Mouse (Mus musculus) left cerebral cortex, postnatal 14 days (tissue): Measurements from ENCODE around the gene Acsm1. TPM values are rescaled to one million over a fixed set of nuclear protein-coding genes. Genes with fewer than 3 reads are reported as not detected.
"Not testable (repeated sequence)": the region's sequence is repeated elsewhere in the genome, so short reads cannot be mapped to it uniquely, and the experiment has no call there.

Experiments used
- DNase-seq, 2 experiments: peaks; one replicate each; pipeline ENCODE4 v3.0.0; 2021 to 2022; ENCODE audit warnings: low spot score in 2 of 2, mixed read lengths in 1 of 2
- intact Hi-C: fragments of 180-260 bp; cut with DNase I; formaldehyde crosslinking; loops from one replicate; pipeline ENCODE4 v1.15.1; 2025
- long read RNA-seq, 2 experiments: library from polyadenylated mRNA; stranded (forward); transcript quantifications; one replicate each; pipeline ENCODE4 v2.0.0; 2021
- total RNA-seq, 2 experiments: library from RNA; stranded (reverse); gene quantifications; 2 replicates each; pipeline ENCODE4 v1.2.3; 2021

Gene Acsm1
- not detected for total RNA-seq
- long read RNA-seq, experiment 1 = 0 reads
- long read RNA-seq, experiment 2 = 0 reads

GRCm38 (mm10) chr7:119606664-119607076 is at the start of gene Acsm1:
TSS of gene Acsm1 (plus strand) at chr7:119607026.
- intact Hi-C loops = no loop called here
- no peak for DNase-seq

GRCm38 (mm10) chr7:119559789-119560451 is 46.9 kb upstream of the Acsm1 start:
- DNase-seq = no peak
- intact Hi-C loops = no loop called here

GRCm38 (mm10) chr7:119560452-119560835 is 46.4 kb upstream of the Acsm1 start:
- intact Hi-C loops = no loop called here
- DNase-seq = no peak

GRCm38 (mm10) chr7:119561441-119561840 is 45.4 kb upstream of the Acsm1 start:
- intact Hi-C loops = no loop called here
- no peak for DNase-seq

- DNase-seq, intact Hi-C loops: not testable (repeated sequence)
These were observed 44.4 kb upstream of the Acsm1 start for GRCm38 (mm10) chr7:119562476-119562875.

GRCm38 (mm10) chr7:119594530-119595107 is 12.2 kb upstream of the Acsm1 start:
- intact Hi-C loops = no loop called here
- no peak for DNase-seq

GRCm38 (mm10) chr7:119595306-119595705 is 11.5 kb upstream of the Acsm1 start:
- intact Hi-C loops = no loop called here

GRCm38 (mm10) chr7:119596536-119596935 is 10.3 kb upstream of the Acsm1 start:
- intact Hi-C loops = no loop called here
- DNase-seq = no peak

More at GRCm38 (mm10) chr7:119595306-119595705, 11.5 kb upstream of the Acsm1 start:
- DNase-seq = no peak

GRCm38 (mm10) chr7:119601195-119601953 is 5.5 kb upstream of the Acsm1 start:
- no peak for DNase-seq
- intact Hi-C loops = no loop called here

GRCm38 (mm10) chr7:119601954-119602317 is 4.9 kb upstream of the Acsm1 start:
- intact Hi-C loops = no loop called here
- no peak for DNase-seq

- intact Hi-C loops = no loop called here
- no peak for DNase-seq
These were observed 1.8 kb upstream of the Acsm1 start for GRCm38 (mm10) chr7:119604903-119605483.

GRCm38 (mm10) chr7:119605926-119606663 is 731 bp upstream of the Acsm1 start:
- intact Hi-C loops = no loop called here
- no peak for DNase-seq

GRCm38 (mm10) chr7:119607796-119608515 is 1.1 kb downstream of the Acsm1 start:
- intact Hi-C loops = no loop called here
- DNase-seq = no peak

- intact Hi-C loops = no loop called here
- no peak for DNase-seq
These were observed 9.7 kb downstream of the Acsm1 start for GRCm38 (mm10) chr7:119616531-119616930.

- DNase-seq = no peak
- intact Hi-C loops = no loop called here
These were observed 10.8 kb downstream of the Acsm1 start for GRCm38 (mm10) chr7:119617593-119617992.

- intact Hi-C loops = no loop called here
These were observed 11.5 kb downstream of the Acsm1 start for GRCm38 (mm10) chr7:119618209-119618935.

GRCm38 (mm10) chr7:119620157-119620556 is 13.3 kb downstream of the Acsm1 start:
- DNase-seq = no peak
- intact Hi-C loops = no loop called here

More at GRCm38 (mm10) chr7:119618209-119618935, 11.5 kb downstream of the Acsm1 start:
- no peak for DNase-seq

GRCm38 (mm10) chr7:119638773-119639172 is 31.9 kb downstream of the Acsm1 start:
- no peak for DNase-seq
- intact Hi-C loops = no loop called here
